Mouse (Mus musculus): ENCODE measurements around the gene Fam118a. TPM values are rescaled to one million over a fixed set of nuclear protein-coding genes. Genes with fewer than 3 reads are reported as not detected.

The Fam118a gene
- total and polyA plus RNA-seq, 2 experiments from 2014 or later = 30.6 to 32.8 TPM

DNA sequence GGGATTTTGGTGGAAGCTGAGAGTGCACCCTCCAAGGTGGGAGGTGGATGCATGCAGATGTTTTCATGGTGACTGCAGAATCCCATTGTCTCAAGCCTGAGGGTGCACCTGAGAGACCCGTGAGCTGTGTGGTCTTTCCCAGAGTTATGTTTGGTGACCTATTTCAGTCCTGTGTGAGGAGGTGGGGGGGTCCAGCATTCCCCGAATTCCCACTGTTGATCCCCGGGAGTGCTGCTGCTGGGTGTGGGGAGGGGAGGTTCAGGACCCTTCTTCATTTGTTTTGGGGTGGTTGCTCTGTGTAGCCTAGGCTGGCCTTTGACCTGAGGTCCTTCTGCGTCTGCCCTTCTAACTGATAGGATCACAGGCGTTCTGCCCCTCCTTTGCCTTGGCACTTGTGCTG is 15.0 kb downstream of the Fam118a start:
- WGBS = 83% methylated on average over 5 of the region's 5 CpGs
- peaks cover 27% of the 10 kb centered on the region for H3K36me3 ChIP-seq (ENCODE audit: insufficient read depth)
- H3K4me1 ChIP-seq (ENCODE audit: insufficient read depth) = peaks cover 29% of the 10 kb centered on the region
- TF ChIP-seq CTCF (IDR thresholded peaks at IDR 0.05; ENCODE audit: low read depth) = no peak
- no peak overlapping the region for H3K4me2 ChIP-seq (ENCODE audit: low read depth)
- H3K27me3 ChIP-seq (ENCODE audit: insufficient read depth, low read length) = no peaks in the 10 kb centered on the region
- ATAC-seq = no peak
- H3K27ac ChIP-seq (ENCODE audit: low read depth, low read length) = peak overlapping the region; percentile 82; the same call in 1 of the 2 replicates
- no peak for DNase-seq
- no peaks in the 10 kb centered on the region for H3K9me3 ChIP-seq (ENCODE audit: low read length)
- 0 out of 2 replicates have a peak overlapping the region, but pooled peaks have one; percentile 25 for H3K9ac ChIP-seq
- no peak overlapping the region for H3K4me3 ChIP-seq (ENCODE audit: low read depth, low read length)

DNA sequence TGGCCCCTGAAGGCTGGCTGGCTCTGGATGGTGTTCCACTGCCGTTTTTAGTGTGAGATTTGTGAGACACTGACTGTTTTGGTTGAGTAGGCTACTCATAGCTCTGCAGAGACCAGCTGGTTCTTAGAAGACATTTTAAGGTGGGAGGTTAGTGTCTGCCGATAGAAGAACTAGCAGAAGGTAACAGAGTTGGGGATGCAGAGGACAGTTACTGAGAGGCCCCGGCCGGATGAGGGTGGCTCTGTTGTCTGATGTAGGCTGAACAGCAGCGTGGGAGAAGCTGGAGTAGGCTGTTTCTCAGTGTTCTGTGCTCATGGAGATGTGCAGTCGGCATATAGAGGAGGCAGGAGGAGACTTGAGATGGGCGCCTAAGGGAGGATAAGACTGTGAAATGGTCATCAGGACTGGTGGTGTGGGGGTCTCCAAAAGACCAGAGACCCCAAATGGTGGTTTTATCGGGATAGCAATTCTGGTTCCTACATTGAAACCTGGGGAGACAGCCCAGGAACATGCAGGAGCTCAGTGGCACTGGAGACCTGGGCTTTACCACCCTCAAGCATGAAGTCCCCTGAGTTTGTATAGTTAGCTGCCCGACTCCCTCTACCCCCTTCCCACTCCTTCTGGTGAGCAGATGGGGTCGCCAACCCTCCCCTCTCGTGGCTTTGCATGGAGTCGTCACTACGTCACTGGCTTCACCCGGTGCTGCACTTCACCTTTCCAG is 17.6 kb downstream of the Fam118a start:
- TF ChIP-seq CTCF (IDR thresholded peaks at IDR 0.05; ENCODE audit: low read depth) = no peak
- Histone ChIP-seq H3K27ac (ENCODE audit: low read depth, low read length) (no peak overlapping the region), H3K36me3 (ENCODE audit: insufficient read depth) (peaks cover 46% of the 10 kb centered on the region), H3K4me2 (ENCODE audit: low read depth) (no peak overlapping the region), H3K9ac (no peak overlapping the region), H3K4me1 (ENCODE audit: insufficient read depth) (peaks cover 21% of the 10 kb centered on the region), H3K9me3 (ENCODE audit: low read length) (no peaks in the 10 kb centered on the region), H3K4me3 (ENCODE audit: low read depth, low read length) (no peak overlapping the region), H3K27me3 (ENCODE audit: insufficient read depth, low read length) (no peaks in the 10 kb centered on the region)
- WGBS = 91% methylated on average over 14 of the region's 14 CpGs
- DNase-seq = no peak
- no peak for ATAC-seq

DNA sequence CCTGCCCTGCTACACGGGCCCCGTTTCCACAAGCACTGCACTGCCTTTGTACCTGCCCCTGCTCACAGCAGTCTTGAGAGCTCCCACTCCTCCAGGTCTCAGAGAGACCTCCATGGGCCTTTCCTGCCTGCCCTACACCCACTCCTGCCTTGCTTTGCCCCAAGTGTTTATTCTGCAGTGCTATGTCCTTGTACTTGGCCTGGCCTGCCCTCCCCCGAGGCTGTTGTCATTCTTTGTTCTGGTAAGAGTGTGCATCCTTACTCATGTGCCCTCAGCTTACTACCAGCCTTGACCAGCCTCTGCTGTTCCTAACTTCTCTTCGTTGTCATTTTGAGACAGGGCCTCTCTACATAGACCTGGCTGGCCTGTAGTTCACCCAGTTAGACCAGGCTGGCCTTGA is 19.1 kb downstream of the Fam118a start:
- TF ChIP-seq CTCF (IDR thresholded peaks at IDR 0.05; ENCODE audit: low read depth) = no peak
- DNase-seq = no peak
- Histone ChIP-seq H3K36me3 (ENCODE audit: insufficient read depth) (peaks cover 54% of the 10 kb centered on the region), H3K4me3 (ENCODE audit: low read depth, low read length) (no peak overlapping the region), H3K4me2 (ENCODE audit: low read depth) (no peak overlapping the region), H3K4me1 (ENCODE audit: insufficient read depth) (peaks cover 6% of the 10 kb centered on the region), H3K9me3 (ENCODE audit: low read length) (no peaks in the 10 kb centered on the region), H3K27ac (ENCODE audit: low read depth, low read length) (no peak overlapping the region), H3K9ac (no peak overlapping the region), H3K27me3 (ENCODE audit: insufficient read depth, low read length) (no peaks in the 10 kb centered on the region)
- WGBS = 89% methylated on average over 4 of the region's 4 CpGs
- no peak for ATAC-seq

GRCm38 (mm10) chr15:85049758-85050157 is 21.0 kb downstream of the Fam118a start:
- no peak for TF ChIP-seq CTCF (IDR thresholded peaks at IDR 0.05; ENCODE audit: low read depth)
- Histone ChIP-seq H3K4me1 (ENCODE audit: insufficient read depth) (no peaks in the 10 kb centered on the region), H3K4me2 (ENCODE audit: low read depth) (no peak overlapping the region), H3K9ac (no peak overlapping the region), H3K36me3 (ENCODE audit: insufficient read depth) (peaks cover 61% of the 10 kb centered on the region), H3K4me3 (ENCODE audit: low read depth, low read length) (no peak overlapping the region), H3K9me3 (ENCODE audit: low read length) (no peaks in the 10 kb centered on the region), H3K27ac (ENCODE audit: low read depth, low read length) (no peak overlapping the region), H3K27me3 (ENCODE audit: insufficient read depth, low read length) (no peaks in the 10 kb centered on the region)
- WGBS = 94% methylated on average over 1 of the region's 1 CpGs
- no peak for ATAC-seq
- no peak for DNase-seq

- no peaks in the 10 kb centered on the region for H3K9me3 ChIP-seq (ENCODE audit: low read length)
- WGBS = 96% methylated on average over 3 of the region's 3 CpGs
- DNase-seq (no peak), ATAC-seq (no peak)
- no peaks in the 10 kb centered on the region for H3K4me1 ChIP-seq (ENCODE audit: insufficient read depth)
- no peak overlapping the region for H3K27ac ChIP-seq (ENCODE audit: low read depth, low read length)
- H3K36me3 ChIP-seq (ENCODE audit: insufficient read depth) = peaks cover 60% of the 10 kb centered on the region
- H3K4me3 ChIP-seq (ENCODE audit: low read depth, low read length) = no peak overlapping the region
- no peak overlapping the region for H3K4me2 ChIP-seq (ENCODE audit: low read depth)
- no peak for TF ChIP-seq CTCF (IDR thresholded peaks at IDR 0.05; ENCODE audit: low read depth)
- no peaks in the 10 kb centered on the region for H3K27me3 ChIP-seq (ENCODE audit: insufficient read depth, low read length)
- no peak overlapping the region for H3K9ac ChIP-seq
Measured at GRCm38 (mm10) chr15:85054098-85054497, 25.4 kb downstream of the Fam118a start.

DNA sequence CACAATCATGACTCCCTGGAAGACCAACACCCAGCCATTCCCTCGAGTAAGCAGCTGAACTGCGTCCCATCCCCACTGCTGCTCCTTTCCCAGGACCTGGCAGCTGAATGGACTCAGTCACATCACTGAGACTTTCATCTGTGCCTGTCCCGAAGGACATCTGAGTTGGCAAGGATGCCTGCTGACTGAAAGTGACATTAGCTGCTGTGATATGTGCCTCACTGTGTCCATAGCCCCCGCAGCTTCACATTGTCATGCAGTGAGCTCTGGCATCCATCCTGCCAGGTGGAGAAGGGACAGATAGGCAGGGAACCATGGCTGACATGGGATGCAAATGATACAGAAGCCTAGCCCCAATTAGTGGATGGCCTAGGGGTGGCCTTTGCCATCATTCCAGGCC is 26.4 kb downstream of the Fam118a start:
- Histone ChIP-seq H3K27me3 (ENCODE audit: insufficient read depth, low read length) (no peaks in the 10 kb centered on the region), H3K9me3 (ENCODE audit: low read length) (no peaks in the 10 kb centered on the region), H3K4me1 (ENCODE audit: insufficient read depth) (no peaks in the 10 kb centered on the region), H3K27ac (ENCODE audit: low read depth, low read length) (no peak overlapping the region), H3K4me2 (ENCODE audit: low read depth) (no peak overlapping the region), H3K4me3 (ENCODE audit: low read depth, low read length) (no peak overlapping the region), H3K9ac (no peak overlapping the region), H3K36me3 (ENCODE audit: insufficient read depth) (peaks cover 55% of the 10 kb centered on the region)
- ATAC-seq = no peak
- no peak for TF ChIP-seq CTCF (IDR thresholded peaks at IDR 0.05; ENCODE audit: low read depth)
- WGBS = 87% methylated on average over 4 of the region's 4 CpGs
- no peak for DNase-seq

GRCm38 (mm10) chr15:85063421-85063820 is 34.7 kb downstream of the Fam118a start:
- Histone ChIP-seq H3K27ac (ENCODE audit: low read depth, low read length) (no peak overlapping the region), H3K4me1 (ENCODE audit: insufficient read depth) (no peaks in the 10 kb centered on the region), H3K9ac (no peak overlapping the region), H3K36me3 (ENCODE audit: insufficient read depth) (peaks cover 29% of the 10 kb centered on the region), H3K4me2 (ENCODE audit: low read depth) (no peak overlapping the region), H3K27me3 (ENCODE audit: insufficient read depth, low read length) (no peaks in the 10 kb centered on the region), H3K4me3 (ENCODE audit: low read depth, low read length) (no peak overlapping the region), H3K9me3 (ENCODE audit: low read length) (no peaks in the 10 kb centered on the region)
- DNase-seq = no peak
- 93% methylated on average over 2 of the region's 2 CpGs for WGBS
- no peak for ATAC-seq
- no peak for TF ChIP-seq CTCF (IDR thresholded peaks at IDR 0.05; ENCODE audit: low read depth)
